Mouse (Mus musculus): ENCODE data around the gene Rps6kl1.

The Rps6kl1 gene

DNA sequence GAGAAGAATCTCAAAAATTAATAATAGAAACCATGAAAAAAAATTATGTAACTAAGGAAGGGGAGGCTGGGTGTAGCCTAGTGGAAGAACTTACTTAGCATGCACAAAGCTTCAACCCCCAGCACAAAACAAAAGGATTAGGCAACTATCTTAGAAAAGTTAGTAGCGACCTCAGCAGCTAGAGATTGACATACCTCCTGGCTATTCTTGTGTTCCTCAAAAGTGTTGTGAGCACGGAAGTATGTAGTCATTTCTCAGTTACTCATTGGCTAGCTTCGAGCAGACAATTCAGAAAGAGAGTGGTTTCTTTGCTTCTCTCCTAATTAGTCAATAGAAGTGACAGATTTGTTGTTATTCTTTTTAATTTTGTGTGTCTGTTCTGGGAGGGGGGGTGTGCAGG is 42.4 kb downstream of the Rps6kl1 start:
- DNase-seq (ENCODE audit: low read depth), result peak; percentile 57

GRCm38 (mm10) chr12:85106292-85106691 is 44.8 kb downstream of the Rps6kl1 start:
- DNase-seq (ENCODE audit: low read depth), result peak; percentile 47

- DNase-seq (ENCODE audit: low read depth), result no peak
These were observed 46.3 kb downstream of the Rps6kl1 start for GRCm38 (mm10) chr12:85104789-85105188.

DNA sequence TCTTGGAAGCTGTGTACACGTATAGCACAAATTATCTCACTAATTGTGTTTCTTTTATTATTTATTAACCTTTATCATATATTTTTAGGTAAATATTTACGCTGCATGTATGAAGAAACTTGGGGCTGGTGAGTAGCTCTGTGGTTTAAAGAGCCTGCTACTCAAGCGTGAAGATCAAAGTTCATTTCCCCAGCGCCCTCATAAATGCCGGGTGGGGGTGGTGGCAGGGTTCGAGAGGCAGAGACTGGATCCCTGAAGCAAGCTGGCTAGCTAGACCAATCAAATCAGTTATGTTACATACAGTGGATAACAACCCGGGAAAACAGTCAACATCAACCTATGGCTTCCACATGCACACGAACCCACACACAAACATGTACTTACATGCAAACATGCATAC is 48.0 kb downstream of the Rps6kl1 start:
- no peak for DNase-seq (ENCODE audit: low read depth)

GRCm38 (mm10) chr12:85101521-85102106 is 49.5 kb downstream of the Rps6kl1 start:
- no peak for DNase-seq (ENCODE audit: low read depth)

GRCm38 (mm10) chr12:85101001-85101400 is 50.1 kb downstream of the Rps6kl1 start:
- DNase-seq (ENCODE audit: low read depth), result no peak

- DNase-seq (ENCODE audit: low read depth), result no peak
These were observed 55.2 kb downstream of the Rps6kl1 start for GRCm38 (mm10) chr12:85095859-85096258.

DNA sequence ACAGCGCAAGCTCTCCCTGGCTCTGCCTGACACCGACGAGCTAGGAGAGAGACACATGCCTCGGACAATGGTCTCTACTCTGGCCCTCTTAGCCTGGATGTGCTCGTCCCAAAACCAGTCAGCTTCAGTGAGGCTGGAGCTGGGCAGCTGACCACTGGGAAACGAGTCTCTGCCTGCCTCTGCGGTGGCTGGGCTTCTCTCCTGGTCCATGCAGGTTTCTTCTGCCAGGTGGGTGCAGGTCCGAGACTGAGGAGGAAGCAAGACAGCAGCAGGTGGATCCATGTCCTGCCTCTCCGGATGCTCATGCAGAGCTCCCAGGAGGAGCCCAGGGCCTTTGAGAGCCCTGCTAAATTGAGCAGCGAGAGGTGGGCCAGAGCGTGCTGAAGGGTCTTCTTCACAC is 55.9 kb downstream of the Rps6kl1 start:
- no peak for DNase-seq (ENCODE audit: low read depth)

GRCm38 (mm10) chr12:85094706-85095105 is 56.4 kb downstream of the Rps6kl1 start:
- no peak for DNase-seq (ENCODE audit: low read depth)

DNA sequence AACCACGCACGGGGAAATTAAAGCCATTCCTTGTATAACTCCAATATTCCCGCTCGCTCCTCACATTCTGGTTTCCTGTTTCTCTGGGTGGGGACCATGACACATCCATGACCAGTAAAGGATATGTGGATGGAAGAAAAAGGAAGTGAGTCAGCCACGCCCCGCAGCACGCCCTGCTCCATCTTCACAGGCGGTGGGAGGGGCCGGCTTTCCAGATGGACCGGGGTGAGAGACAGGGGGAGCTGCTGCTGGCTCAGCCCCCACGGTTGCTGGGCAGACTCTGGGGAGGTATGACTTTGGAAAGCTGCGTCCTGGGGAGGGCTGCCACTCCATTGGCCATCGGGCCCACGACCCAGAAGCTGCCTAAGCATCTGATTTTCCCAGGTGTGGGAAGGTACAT is 57.1 kb downstream of the Rps6kl1 start:
- peak; percentile 71 for DNase-seq (ENCODE audit: low read depth)

DNA sequence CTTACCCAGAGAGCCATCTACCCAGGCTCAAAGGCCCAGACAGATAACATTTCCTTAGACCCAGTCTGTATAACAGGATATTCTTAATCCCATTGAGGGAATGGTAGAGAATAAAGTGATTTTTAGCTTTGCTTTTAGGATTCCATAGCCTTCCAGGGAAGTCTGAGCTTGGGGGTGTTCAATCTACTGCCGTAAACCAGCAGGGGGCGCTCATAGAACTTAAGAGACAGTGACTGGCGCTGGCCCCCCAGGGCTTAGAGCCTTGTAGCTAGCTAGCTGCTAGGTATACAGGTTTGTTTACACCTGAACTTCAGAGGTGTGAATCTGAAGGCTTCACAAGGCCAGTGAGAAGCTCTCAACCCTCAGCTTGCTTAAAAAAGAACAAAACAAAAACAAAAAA is 58.9 kb downstream of the Rps6kl1 start:
- peak; percentile 82 for DNase-seq (ENCODE audit: low read depth)

GRCm38 (mm10) chr12:85091190-85091589 is 59.9 kb downstream of the Rps6kl1 start:
- no peak for DNase-seq (ENCODE audit: low read depth)

DNA sequence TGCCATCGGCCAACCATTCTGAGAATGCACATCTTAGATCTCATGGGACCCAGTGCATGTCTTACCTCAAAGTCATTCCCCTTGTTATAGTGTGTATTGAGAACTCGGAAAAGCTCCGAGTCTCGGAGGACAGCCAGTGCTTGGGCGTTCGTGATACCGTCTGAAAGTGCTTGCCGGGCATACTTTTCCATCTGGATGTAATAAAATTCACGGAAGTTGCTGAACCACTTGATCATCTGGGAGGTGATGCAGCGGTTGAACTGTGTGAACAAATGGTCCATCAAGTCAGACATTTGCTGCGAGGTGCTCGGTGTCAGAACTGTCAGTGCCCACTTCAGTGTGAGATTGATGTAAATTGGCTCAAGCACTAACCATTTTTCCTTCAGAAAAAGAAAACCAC is 63.2 kb downstream of the Rps6kl1 start:
- no peak for DNase-seq (ENCODE audit: low read depth)

All from 416B (cell line).